Mouse (Mus musculus) layer of hippocampus, postnatal 14 days (tissue): ENCODE data around the gene Sirpb1c. TPM values are rescaled to one million over a fixed set of nuclear protein-coding genes. Genes with fewer than 3 reads are reported as not detected.
"Not testable (repeated sequence)": the region's sequence is repeated elsewhere in the genome, so short reads cannot be mapped to it uniquely, and the experiment has no call there.

Experiments used
- DNase-seq, 2 experiments: peaks; one replicate each; pipeline ENCODE4 v3.0.0; 2021 to 2022; ENCODE audit warnings: low spot score in 2 of 2, mixed read lengths in 1 of 2
- long read RNA-seq, 2 experiments: library from polyadenylated mRNA; stranded (forward); transcript quantifications; one replicate each; pipeline ENCODE4 v2.0.0; 2021
- total RNA-seq, 2 experiments: library from RNA; stranded (reverse); gene quantifications; 2 replicates each; pipeline ENCODE4 v1.2.3; 2021

The Sirpb1c gene
- total RNA-seq, result not detected
- long read RNA-seq, experiment 1, result 0 reads
- long read RNA-seq, experiment 2, result 0 reads

DNA sequence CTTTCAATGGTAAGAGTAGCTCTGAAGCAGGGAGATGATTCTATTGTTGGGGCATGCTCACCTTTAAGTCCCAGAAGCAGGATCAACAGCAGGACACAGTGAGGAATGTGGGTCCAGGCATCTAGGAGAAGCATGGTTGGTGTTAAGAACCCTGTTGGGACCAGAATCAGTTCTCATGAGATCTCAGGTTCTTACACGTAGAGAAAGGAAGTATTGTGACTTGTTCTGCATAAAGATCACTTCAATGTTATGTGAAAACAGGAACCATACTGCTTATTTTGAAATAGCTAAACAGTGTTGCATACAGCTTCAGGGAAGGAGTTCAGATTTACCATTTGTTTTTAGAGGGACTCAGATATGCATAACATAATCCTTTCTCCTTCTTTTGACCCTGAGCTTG lies at the start of gene Sirpb1c:
TSS of gene Sirpb1c (minus strand) at position 249 of the 400 bp plus-strand sequence.
- not testable (repeated sequence) for DNase-seq

DNA sequence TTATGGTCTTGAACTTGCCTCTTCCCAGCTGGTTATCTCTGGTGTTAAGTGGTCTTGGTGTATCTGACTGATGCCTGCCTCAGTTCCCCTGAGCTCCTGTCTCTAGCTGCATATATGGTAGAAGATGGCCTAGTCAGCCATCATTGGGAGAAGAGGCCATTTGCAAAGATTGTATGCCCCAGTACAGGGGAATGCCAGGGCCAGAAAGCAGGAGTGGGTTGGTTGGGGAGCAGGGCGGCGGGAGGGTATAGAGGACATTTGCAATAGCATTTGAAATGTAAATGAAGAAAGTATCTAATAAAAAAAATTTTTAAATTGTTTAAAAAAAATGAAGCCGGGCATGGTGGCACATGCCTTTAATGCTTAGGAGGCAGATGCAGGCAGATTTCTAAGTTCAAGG lies 38.1 kb upstream of the Sirpb1c start:
- no peak for DNase-seq

DNA sequence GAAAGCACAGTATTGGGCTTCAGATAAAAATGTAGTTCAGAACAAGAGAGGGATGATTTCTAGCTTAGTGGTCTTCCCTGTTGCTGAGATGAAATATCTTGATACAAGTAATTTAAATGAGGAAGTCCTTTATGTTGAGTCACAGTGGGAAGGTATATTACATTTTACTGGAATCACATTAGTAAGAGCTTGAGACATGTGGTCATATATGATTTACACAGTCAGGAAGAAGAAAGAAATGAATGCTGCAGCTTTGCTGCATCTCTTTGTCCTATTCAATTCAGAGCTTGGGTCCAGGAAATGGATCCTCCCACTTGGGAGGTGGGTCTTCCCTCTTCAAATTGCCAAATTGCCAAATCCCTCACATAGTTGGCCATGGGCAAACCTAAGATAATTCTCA lies 7.4 kb upstream of the Sirpb1c start:
- not testable (repeated sequence) for DNase-seq

DNA sequence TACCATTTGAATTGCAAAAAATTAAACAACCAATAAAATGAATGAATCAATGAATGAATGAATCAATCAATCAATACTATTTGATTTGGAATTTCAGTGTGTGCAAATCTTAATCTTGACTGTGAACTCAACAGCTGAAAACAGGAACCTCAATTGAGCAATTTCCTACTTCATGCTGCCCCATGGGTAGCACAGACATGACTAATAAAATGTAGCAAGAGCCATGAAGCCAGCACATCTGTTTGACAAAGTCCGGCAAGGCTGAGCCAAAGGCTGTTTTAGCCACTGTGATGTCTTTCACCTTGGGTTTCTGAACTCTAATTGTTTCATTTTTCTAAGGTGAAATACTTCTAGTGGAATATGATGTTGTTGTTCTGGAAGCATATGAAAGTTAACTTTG lies 1.6 kb upstream of the Sirpb1c start:
- DNase-seq, result no peak

DNA sequence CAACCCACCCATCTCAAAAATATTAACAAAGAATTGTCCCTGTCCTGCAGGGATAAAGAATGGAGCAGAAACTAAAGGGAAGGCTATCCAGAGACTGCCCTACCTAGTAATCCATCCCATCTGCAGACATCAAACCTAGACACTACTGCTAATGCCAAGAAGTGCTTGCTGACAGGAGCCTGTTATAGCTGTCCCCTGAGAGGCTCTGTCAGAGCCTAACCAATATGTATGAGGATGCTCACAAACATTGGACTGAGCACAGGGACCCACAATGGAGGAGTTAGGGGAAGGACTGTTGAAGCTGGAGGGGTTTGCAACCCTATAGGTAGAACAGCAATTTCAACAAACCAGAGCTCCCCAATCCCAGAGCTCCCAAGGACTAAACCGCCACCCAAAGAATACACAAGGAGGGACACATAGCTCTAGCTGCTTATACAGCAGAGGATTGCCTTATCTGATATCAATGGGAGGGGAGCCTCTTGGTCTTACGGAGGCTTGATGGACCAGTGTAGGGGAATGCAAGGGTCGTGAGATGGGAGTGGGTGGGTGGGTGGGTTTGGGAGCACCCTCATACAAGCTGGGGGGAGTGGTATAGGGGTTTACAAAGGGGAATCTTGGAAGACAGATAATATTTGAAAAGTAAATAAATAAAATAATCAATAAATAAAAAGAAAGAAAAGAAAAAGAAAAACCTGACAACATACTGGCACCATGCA lies 838 bp downstream of the Sirpb1c start:
- DNase-seq, result no peak

DNA sequence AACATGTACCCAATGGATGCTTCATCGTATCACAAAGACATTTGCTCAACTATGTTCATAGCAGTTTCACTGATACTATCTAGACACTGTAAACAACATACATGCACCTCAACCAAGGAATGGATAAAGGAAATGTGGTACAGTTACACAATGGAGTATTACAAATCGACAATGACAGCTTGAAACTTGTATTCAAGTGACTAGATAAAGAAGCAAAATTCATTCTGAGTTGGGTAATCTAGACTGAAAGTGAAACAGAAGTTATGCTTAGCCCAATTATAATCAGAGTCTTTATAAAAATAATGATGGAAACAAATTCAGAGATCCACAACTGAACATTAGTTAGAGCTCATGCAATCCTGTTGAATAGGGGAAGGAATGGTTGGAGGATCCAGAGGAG lies 74.7 kb downstream of the Sirpb1c start:
- DNase-seq, result not testable (repeated sequence)

Other genes with a start within 250 kb of the Sirpb1c start
- not detected for gene Gm5150, start 157.9 kb upstream of the Sirpb1c start, total RNA-seq